ENCODE assay signal across 13 mouse cellular contexts in the genomic region with DNA sequence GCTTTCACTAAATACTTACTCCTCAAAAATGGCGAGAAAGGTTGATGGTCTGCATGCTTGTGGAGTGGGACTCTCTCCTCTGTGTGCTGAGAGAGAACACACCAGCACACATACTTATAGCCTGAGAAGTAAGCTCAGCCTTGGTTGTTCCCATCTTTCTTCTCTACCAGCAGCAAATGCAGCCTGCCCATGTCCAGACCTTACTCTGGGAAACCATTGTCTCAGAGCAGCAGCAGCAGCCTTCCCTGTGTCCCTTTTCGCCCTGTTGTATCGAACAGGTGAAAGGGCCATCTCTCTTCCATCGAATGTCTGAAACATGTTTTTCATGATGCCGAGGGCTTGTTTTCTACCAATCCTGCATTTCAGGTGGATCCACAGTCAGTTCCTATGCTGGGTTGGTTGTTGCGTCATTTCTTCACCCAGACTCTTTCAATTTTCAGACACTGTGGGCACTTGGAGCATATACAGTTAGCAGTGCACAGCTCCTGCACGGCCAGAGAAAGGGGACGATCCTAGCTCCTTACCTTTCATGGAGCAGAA.
DNase-seq lines count a peak whose midpoint lies in the region; ATAC-seq lines count a peak whose summit lies in the region.
"Had no signal": no experiment of that assay in that cellular context is flagged by ENCODE, and none has a peak within 500 bp of the region (broad histone marks: within the 10 kb centered on the region; RNA-seq: fewer than 3 reads in every experiment).

No protein-coding gene starts in this region.

- H3K9ac ChIP-seq in embryonic facial prominence, embryonic 12.5 days = no peak overlapping the region
- peak overlapping the region; percentile 29; the same call in 1 of the 2 replicates for H3K9ac ChIP-seq in kidney, embryonic 16.5 days (replicated peaks; ENCODE audit: low read length)
- peak overlapping the region; percentile 51 for H3K9ac ChIP-seq in limb, embryonic 13.5 days
- no peak overlapping the region for H3K9ac ChIP-seq in forebrain, embryonic 15.5 days (replicated peaks)
- H3K9ac ChIP-seq: hindbrain, embryonic 12.5 days; liver, embryonic 14.5 days had no signal

- WGBS in embryonic facial prominence, embryonic 12.5 days = 89% methylated on average over 8 of the region's 8 CpGs
- 92% methylated on average over 8 of the region's 8 CpGs for WGBS in embryonic facial prominence, embryonic 10.5 days
- WGBS in kidney, embryonic 16.5 days = 88% methylated on average over 8 of the region's 8 CpGs
- WGBS in limb, embryonic 13.5 days = 76% methylated on average over 8 of the region's 8 CpGs
- 94% methylated on average over 8 of the region's 8 CpGs for WGBS in forebrain, embryonic 15.5 days

- no peak for DNase-seq in embryonic facial prominence, embryonic 10.5 days (ENCODE audit: low spot score)
- no peak for DNase-seq in kidney, postnatal 36 days
- DNase-seq: cerebellum, postnatal 14 days had no signal

- H3K36me3 ChIP-seq in embryonic facial prominence, embryonic 12.5 days = peaks cover 19% of the 10 kb centered on the region; the same call in 1 of the 2 replicates
- H3K36me3 ChIP-seq in embryonic facial prominence, embryonic 10.5 days (replicated peaks) = peaks cover 37% of the 10 kb centered on the region
- peaks cover 17% of the 10 kb centered on the region for H3K36me3 ChIP-seq in kidney, embryonic 16.5 days (ENCODE audit: insufficient read depth, low read length)
- H3K36me3 ChIP-seq in limb, embryonic 13.5 days = peaks cover 62% of the 10 kb centered on the region
- H3K36me3 ChIP-seq in forebrain, embryonic 15.5 days = no peaks in the 10 kb centered on the region
- H3K36me3 ChIP-seq: hindbrain, embryonic 12.5 days; midbrain, embryonic 10.5 days had no signal

- H3K4me2 ChIP-seq in embryonic facial prominence, embryonic 12.5 days (replicated peaks) = peak overlapping the region; percentile 18
- no peak overlapping the region for H3K4me2 ChIP-seq in kidney, embryonic 16.5 days (replicated peaks; ENCODE audit: low read depth, low read length)
- H3K4me2 ChIP-seq in limb, embryonic 13.5 days (replicated peaks) = peak overlapping the region; percentile 91
- H3K4me2 ChIP-seq in forebrain, embryonic 15.5 days (replicated peaks) = no peak overlapping the region
- H3K4me2 ChIP-seq: hindbrain, embryonic 12.5 days had no signal

- H3K9me3 ChIP-seq in embryonic facial prominence, embryonic 12.5 days = no peaks in the 10 kb centered on the region
- H3K9me3 ChIP-seq in embryonic facial prominence, embryonic 10.5 days = no peaks in the 10 kb centered on the region
- H3K9me3 ChIP-seq in kidney, embryonic 16.5 days (ENCODE audit: low read length) = no peaks in the 10 kb centered on the region
- no peaks in the 10 kb centered on the region for H3K9me3 ChIP-seq in limb, embryonic 13.5 days
- H3K9me3 ChIP-seq in forebrain, embryonic 15.5 days = no peaks in the 10 kb centered on the region
- H3K9me3 ChIP-seq: hindbrain, embryonic 12.5 days; midbrain, embryonic 10.5 days had no signal

- H3K4me1 ChIP-seq in embryonic facial prominence, embryonic 12.5 days = peaks cover 61% of the 10 kb centered on the region
- H3K4me1 ChIP-seq in embryonic facial prominence, embryonic 10.5 days = peaks cover 36% of the 10 kb centered on the region
- peaks cover 97% of the 10 kb centered on the region for H3K4me1 ChIP-seq in kidney, embryonic 16.5 days (ENCODE audit: insufficient read depth, low read length)
- H3K4me1 ChIP-seq in brown adipose tissue, adult 24 weeks (ENCODE audit: control insufficient read depth, insufficient read depth, insufficient read length, low read length) = peaks cover 37% of the 10 kb centered on the region
- peaks cover 100% of the 10 kb centered on the region for H3K4me1 ChIP-seq in limb, embryonic 13.5 days
- H3K4me1 ChIP-seq in forebrain, embryonic 15.5 days = peaks cover 12% of the 10 kb centered on the region

- ATAC-seq in embryonic facial prominence, embryonic 12.5 days (ENCODE audit: insufficient number of reproducible peaks, insufficient read depth, low FRiP score, low TSS enrichment) = no peak
- ATAC-seq in kidney, embryonic 16.5 days (ENCODE audit: low FRiP score, low TSS enrichment) = no peak
- no peak for ATAC-seq in limb, embryonic 13.5 days (ENCODE audit: low FRiP score, low read depth)
- no peak for ATAC-seq in forebrain, embryonic 15.5 days (replicated peaks)
- no peak for ATAC-seq in erythroid progenitor cell, adult 5-6 weeks (replicated peaks; ENCODE audit: low FRiP score, poor library complexity, severe bottlenecking)

- H3K27ac ChIP-seq in embryonic facial prominence, embryonic 12.5 days = peak overlapping the region; percentile 75; the same call in 1 of the 2 replicates
- no peak overlapping the region for H3K27ac ChIP-seq in embryonic facial prominence, embryonic 10.5 days (replicated peaks)
- peak overlapping the region; percentile 71 for H3K27ac ChIP-seq in kidney, embryonic 16.5 days (ENCODE audit: low read length)
- 0 out of 2 replicates have a peak overlapping the region, but pooled peaks have one; percentile 41 for H3K27ac ChIP-seq in brown adipose tissue, adult 24 weeks (replicated peaks; ENCODE audit: low read depth, low read length)
- H3K27ac ChIP-seq in limb, embryonic 13.5 days = peak overlapping the region; percentile 61; the same call in 1 of the 2 replicates
- no peak overlapping the region for H3K27ac ChIP-seq in forebrain, embryonic 15.5 days (replicated peaks)
- H3K27ac ChIP-seq: hindbrain, embryonic 12.5 days; liver, embryonic 14.5 days; midbrain, embryonic 10.5 days had no signal

- no peak overlapping the region for H3K4me3 ChIP-seq in embryonic facial prominence, embryonic 12.5 days
- H3K4me3 ChIP-seq in embryonic facial prominence, embryonic 10.5 days = no peak overlapping the region
- H3K4me3 ChIP-seq in kidney, embryonic 16.5 days (ENCODE audit: low read length) = no peak overlapping the region
- H3K4me3 ChIP-seq in brown adipose tissue, adult 24 weeks (ENCODE audit: insufficient read depth, low read depth, low read length) = no peak overlapping the region
- H3K4me3 ChIP-seq in limb, embryonic 13.5 days = peak overlapping the region; percentile 21
- no peak overlapping the region for H3K4me3 ChIP-seq in forebrain, embryonic 15.5 days
- H3K4me3 ChIP-seq: erythroblast, embryonic 14.5 days; hindbrain, embryonic 12.5 days; midbrain, embryonic 10.5 days had no signal

- H3K27me3 ChIP-seq in embryonic facial prominence, embryonic 12.5 days = no peaks in the 10 kb centered on the region
- no peaks in the 10 kb centered on the region for H3K27me3 ChIP-seq in embryonic facial prominence, embryonic 10.5 days (replicated peaks; ENCODE audit: low read depth, poor library complexity, severe bottlenecking)
- no peaks in the 10 kb centered on the region for H3K27me3 ChIP-seq in kidney, embryonic 16.5 days (ENCODE audit: insufficient read depth, low read length)
- H3K27me3 ChIP-seq in limb, embryonic 13.5 days = no peaks in the 10 kb centered on the region
- no peaks in the 10 kb centered on the region for H3K27me3 ChIP-seq in forebrain, embryonic 15.5 days
- H3K27me3 ChIP-seq: hindbrain, embryonic 12.5 days had no signal

Comparison
In these comparisons a context has a peak if more than half of its experiments do, and no peak if none do; other contexts are left out.
1. H3K27ac ChIP-seq: peak in embryonic facial prominence, embryonic 12.5 days (single experiment), kidney, embryonic 16.5 days (single experiment), brown adipose tissue, adult 24 weeks (single experiment) and limb, embryonic 13.5 days (single experiment); none in embryonic facial prominence, embryonic 10.5 days (single experiment) and forebrain, embryonic 15.5 days (single experiment).
2. H3K4me2 ChIP-seq: peak in embryonic facial prominence, embryonic 12.5 days (single experiment) and limb, embryonic 13.5 days (single experiment); none in kidney, embryonic 16.5 days (single experiment) and forebrain, embryonic 15.5 days (single experiment).
3. H3K9ac ChIP-seq: peak in kidney, embryonic 16.5 days (single experiment) and limb, embryonic 13.5 days (single experiment); none in embryonic facial prominence, embryonic 12.5 days (single experiment) and forebrain, embryonic 15.5 days (single experiment).